Mouse (Mus musculus) heart, embryonic 13.5 days (tissue): Measurements from ENCODE around the gene Pik3cd. TPM values are rescaled to one million over a fixed set of nuclear protein-coding genes. Genes with fewer than 3 reads are reported as not detected.
A peak's percentile ranks its signal among the peaks of the same experiment; 100 is the strongest.

Experiments used
- ATAC-seq: fragments of 200-750 bp; cut with Nextera tagmentation; 2 replicates; pipeline ENCODE4 v1.8.0; 2017; ENCODE audit warnings: moderate TSS enrichment; ENCODE audit not compliant: insufficient number of reproducible peaks, low FRiP score, low TSS enrichment; ENCODE audit errors: extremely low read depth
- H3K27ac ChIP-seq: fragments of 300-500 bp; sonication (generic); replicated peaks from 2 replicates; pipeline ENCODE4 v1.5.1; 2015; ENCODE audit warnings: moderate library complexity, mild to moderate bottlenecking, inconsistent platforms
- H3K27me3 ChIP-seq: fragments of 300-500 bp; sonication (generic); replicated peaks from 2 replicates; pipeline ENCODE4 v1.6.1; 2015; ENCODE audit warnings: mild to moderate bottlenecking, inconsistent platforms
- H3K36me3 ChIP-seq: fragments of 300-500 bp; sonication (generic); 2 replicates; pipeline ENCODE4 v1.6.1; 2015; ENCODE audit warnings: mild to moderate bottlenecking, inconsistent platforms
- H3K4me1 ChIP-seq: fragments of 300-500 bp; sonication (generic); 2 replicates; pipeline ENCODE4 v1.6.1; 2015; ENCODE audit warnings: inconsistent platforms
- H3K4me2 ChIP-seq: fragments of 300-500 bp; sonication (generic); 2 replicates; pipeline ENCODE4 v1.6.1; 2015; ENCODE audit warnings: inconsistent platforms, mild to moderate bottlenecking, moderate library complexity
- H3K4me3 ChIP-seq: fragments of 300-500 bp; sonication (generic); 2 replicates; pipeline ENCODE4 v1.5.1; 2015; ENCODE audit warnings: moderate library complexity, mild to moderate bottlenecking, inconsistent platforms
- H3K9ac ChIP-seq: fragments of 300-500 bp; sonication (generic); 2 replicates; pipeline ENCODE4 v1.6.1; 2015; ENCODE audit warnings: inconsistent platforms, mild to moderate bottlenecking, moderate library complexity
- H3K9me3 ChIP-seq: fragments of 300-500 bp; sonication (generic); 2 replicates; pipeline ENCODE4 v1.6.1; 2016; ENCODE audit warnings: inconsistent platforms
- WGBS: fragments of 180-500 bp; shearing (Covaris S2); methylation state at CpG from one replicate; pipeline ENCODE4 v1.1.7; 2015; ENCODE audit warnings: mixed read lengths; 5-methylcytosine and 5-hydroxymethylcytosine counted together
- microRNA-seq: library from miRNA; unstranded; fragments of <30 nt; microRNA quantifications from one replicate; pipeline ENCODE4, GENCODE M21; 2016
- polyA plus RNA-seq: library from polyadenylated mRNA; unstranded; fragments of >200 nt; fragmentation: Nextera tagmentation; extraction: Ambion mirVana; gene quantifications from 2 replicates; pipeline ENCODE4 v1.2.1, GENCODE M21; 2015

Pik3cd gene
- polyA plus RNA-seq, 1 experiment from 2014 or later = 3.0 TPM

DNA sequence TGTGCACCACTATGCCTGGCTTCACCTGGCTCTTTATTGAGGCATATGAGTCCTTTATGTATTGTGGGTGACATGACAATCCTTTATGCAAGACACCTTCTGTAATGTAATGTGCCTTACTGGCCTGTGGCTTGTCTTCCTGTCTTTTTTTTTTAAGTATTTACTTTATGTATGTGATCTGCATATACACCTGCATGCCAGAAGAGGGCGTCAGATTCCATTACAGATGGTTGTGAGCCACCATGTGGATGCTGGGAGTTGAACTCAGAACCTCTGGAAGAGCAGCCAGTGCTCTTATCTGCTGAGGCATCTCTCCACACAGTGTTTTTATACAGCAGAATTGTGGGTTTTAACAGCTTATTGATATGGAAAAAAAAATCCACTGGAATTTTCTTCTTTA, 98.5 kb downstream of the Pik3cd start:
- Histone ChIP-seq H3K4me2 (no peak overlapping the region), H3K36me3 (no peaks in the 10 kb centered on the region), H3K27me3 (peaks cover 47% of the 10 kb centered on the region), H3K9ac (no peak overlapping the region), H3K4me1 (peaks cover 43% of the 10 kb centered on the region), H3K4me3 (no peak overlapping the region), H3K9me3 (no peaks in the 10 kb centered on the region), H3K27ac (no peak overlapping the region)
- ATAC-seq = no peak
- WGBS = 52% methylated on average over 1 of the region's 1 CpGs

DNA sequence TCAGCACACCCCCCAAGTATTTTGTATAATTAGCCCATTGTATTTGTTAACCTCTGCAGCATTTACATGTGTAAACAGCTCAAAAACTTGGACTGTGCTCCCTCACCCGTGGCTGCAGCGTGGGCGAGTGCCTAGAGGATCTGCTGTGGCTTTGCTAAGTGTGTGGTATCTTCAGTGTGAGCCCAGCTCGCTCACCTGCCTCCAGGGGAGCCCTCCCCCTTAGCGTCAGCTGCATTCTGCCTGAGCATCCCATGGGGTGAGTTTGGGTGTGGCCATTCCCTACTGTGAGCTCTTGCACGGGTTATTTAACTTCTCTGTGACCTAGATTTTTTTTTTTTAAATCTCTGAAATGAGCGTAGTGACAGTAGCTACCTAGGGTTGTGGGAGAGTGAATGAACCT, 100.1 kb downstream of the Pik3cd start:
- H3K4me2 ChIP-seq = no peak overlapping the region

DNA sequence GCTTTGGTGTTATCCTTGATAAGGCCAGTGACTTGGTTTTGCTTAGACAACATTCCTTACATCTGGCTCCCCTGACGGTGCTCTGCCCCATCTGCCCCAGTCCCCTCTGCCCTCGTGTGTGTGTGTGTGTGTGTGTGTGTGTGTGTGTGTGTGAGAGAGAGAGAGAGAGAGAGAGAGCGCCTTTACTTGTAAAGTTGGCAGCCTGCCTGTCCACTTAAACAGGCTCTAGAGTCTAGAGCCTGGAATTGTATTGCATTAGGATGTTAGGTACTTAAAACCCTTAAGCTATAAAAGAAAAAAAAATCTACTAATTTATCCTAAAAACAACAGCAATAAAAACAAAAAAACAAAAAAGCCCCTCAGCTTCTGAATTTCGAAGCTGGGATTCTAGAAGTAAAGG, 100.9 kb downstream of the Pik3cd start:
- no peaks in the 10 kb centered on the region for H3K36me3 ChIP-seq
- peaks cover 47% of the 10 kb centered on the region for H3K27me3 ChIP-seq
- H3K4me2 ChIP-seq = peak overlapping the region; percentile 33; the same call in 1 of the 2 replicates
- H3K27ac ChIP-seq = no peak overlapping the region
- H3K9me3 ChIP-seq = no peaks in the 10 kb centered on the region
- ATAC-seq = no peak
- 24% methylated on average over 4 of the region's 4 CpGs for WGBS
- no peak overlapping the region for H3K9ac ChIP-seq
- peaks cover 26% of the 10 kb centered on the region for H3K4me1 ChIP-seq
- H3K4me3 ChIP-seq = no peak overlapping the region

More for the DNA sequence above, 100.1 kb downstream of the Pik3cd start:
- 66% methylated on average over 7 of the region's 7 CpGs for WGBS
- H3K27me3 ChIP-seq = peaks cover 47% of the 10 kb centered on the region
- H3K9me3 ChIP-seq = no peaks in the 10 kb centered on the region
- H3K4me3 ChIP-seq = no peak overlapping the region
- H3K4me1 ChIP-seq = peaks cover 33% of the 10 kb centered on the region
- no peak for ATAC-seq
- no peak overlapping the region for H3K9ac ChIP-seq
- no peak overlapping the region for H3K27ac ChIP-seq
- H3K36me3 ChIP-seq = no peaks in the 10 kb centered on the region

DNA sequence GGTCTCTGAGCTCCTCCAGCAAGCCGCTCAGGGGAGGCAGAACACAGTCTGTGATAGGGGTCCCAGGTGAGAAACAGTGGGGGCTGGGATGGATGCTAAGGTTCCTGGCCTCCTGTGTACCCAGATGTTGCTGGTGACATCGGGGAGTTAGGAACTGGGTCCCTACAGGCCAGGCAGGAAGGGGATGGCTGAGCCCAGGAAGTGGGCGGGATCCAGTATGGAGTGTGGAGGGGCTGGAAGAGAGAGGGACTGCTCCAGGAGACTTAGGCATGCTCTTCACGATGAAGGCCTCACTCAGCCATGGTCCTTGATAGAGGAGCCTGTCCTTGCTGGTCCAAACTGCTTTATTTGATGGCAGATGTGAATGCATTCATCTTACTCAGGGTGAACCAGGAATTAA, 102.2 kb downstream of the Pik3cd start:
- H3K4me1 ChIP-seq = peaks cover 24% of the 10 kb centered on the region
- peaks cover 34% of the 10 kb centered on the region for H3K27me3 ChIP-seq
- no peak for ATAC-seq
- H3K9ac ChIP-seq = no peak overlapping the region
- no peak overlapping the region for H3K27ac ChIP-seq
- no peaks in the 10 kb centered on the region for H3K36me3 ChIP-seq
- H3K9me3 ChIP-seq = no peaks in the 10 kb centered on the region
- WGBS = 68% methylated on average over 4 of the region's 4 CpGs
- no peak overlapping the region for H3K4me2 ChIP-seq
- no peak overlapping the region for H3K4me3 ChIP-seq

DNA sequence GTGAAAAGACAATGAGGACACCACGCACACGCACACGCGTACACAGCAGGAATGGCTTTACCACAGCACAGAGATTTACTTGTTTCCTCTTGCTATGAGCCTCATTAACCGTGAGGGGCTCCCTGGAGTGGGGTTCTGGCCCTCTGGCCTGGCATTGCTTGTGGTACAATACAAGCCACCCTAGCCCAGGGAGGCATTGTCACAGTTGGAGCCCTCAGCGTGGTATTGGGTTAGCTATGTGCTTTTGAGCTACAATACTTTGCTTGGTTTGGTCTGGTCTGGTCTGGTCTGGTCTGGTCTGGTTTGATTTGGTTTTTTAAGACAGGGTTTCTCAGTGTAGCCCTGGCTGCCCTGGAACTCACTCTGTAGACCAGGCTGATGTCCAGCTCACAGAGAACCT, 102.8 kb downstream of the Pik3cd start:
- Histone ChIP-seq H3K9me3 (no peaks in the 10 kb centered on the region), H3K4me1 (peaks cover 24% of the 10 kb centered on the region), H3K4me2 (no peak overlapping the region), H3K9ac (no peak overlapping the region), H3K27ac (no peak overlapping the region), H3K36me3 (no peaks in the 10 kb centered on the region), H3K27me3 (peaks cover 32% of the 10 kb centered on the region), H3K4me3 (no peak overlapping the region)
- no peak for ATAC-seq
- 88% methylated on average over 6 of the region's 6 CpGs for WGBS

Small RNA genes within 50 kb of the gene (microRNA-seq; reads per million reads assigned to microRNA genes)
- not detected for gene Mir7023

Other genes with a start within 250 kb of the Pik3cd start
- 3.6 and 3.9 TPM in 2 replicates for gene Rbp7, start 247.6 kb downstream of the Pik3cd start, polyA plus RNA-seq
- 0.51 TPM in 1 of 2 replicates, not detected in the other for gene Tmem274, start 225.2 kb downstream of the Pik3cd start, polyA plus RNA-seq
- gene Nmnat1, start 217.4 kb downstream of the Pik3cd start, polyA plus RNA-seq = 11.1 and 11.9 TPM in 2 replicates
- 28.5 and 34.6 TPM in 2 replicates for gene Lzic, start 217.3 kb downstream of the Pik3cd start, polyA plus RNA-seq
- gene Ctnnbip1, start 184.3 kb downstream of the Pik3cd start, polyA plus RNA-seq = 33.4 and 36.2 TPM in 2 replicates
- gene Clstn1, start 116.1 kb downstream of the Pik3cd start, polyA plus RNA-seq = 9.2 and 13.6 TPM in 2 replicates
- gene Tmem201, start 35.5 kb upstream of the Pik3cd start, polyA plus RNA-seq = 41.4 and 42.1 TPM in 2 replicates
- 5.9 and 7.4 TPM in 2 replicates for gene Slc25a33, start 71.7 kb upstream of the Pik3cd start, polyA plus RNA-seq